Mouse (Mus musculus) forelimb bud, embryonic 11.5 days (tissue): ENCODE data around the gene Mlxip.

ENCODE experiments used
- DNase-seq: peaks from one replicate; pipeline ENCODE4 v3.0.0-alpha.2; 2012; ENCODE audit warnings: low read depth, low spot score

Mlxip gene

DNA sequence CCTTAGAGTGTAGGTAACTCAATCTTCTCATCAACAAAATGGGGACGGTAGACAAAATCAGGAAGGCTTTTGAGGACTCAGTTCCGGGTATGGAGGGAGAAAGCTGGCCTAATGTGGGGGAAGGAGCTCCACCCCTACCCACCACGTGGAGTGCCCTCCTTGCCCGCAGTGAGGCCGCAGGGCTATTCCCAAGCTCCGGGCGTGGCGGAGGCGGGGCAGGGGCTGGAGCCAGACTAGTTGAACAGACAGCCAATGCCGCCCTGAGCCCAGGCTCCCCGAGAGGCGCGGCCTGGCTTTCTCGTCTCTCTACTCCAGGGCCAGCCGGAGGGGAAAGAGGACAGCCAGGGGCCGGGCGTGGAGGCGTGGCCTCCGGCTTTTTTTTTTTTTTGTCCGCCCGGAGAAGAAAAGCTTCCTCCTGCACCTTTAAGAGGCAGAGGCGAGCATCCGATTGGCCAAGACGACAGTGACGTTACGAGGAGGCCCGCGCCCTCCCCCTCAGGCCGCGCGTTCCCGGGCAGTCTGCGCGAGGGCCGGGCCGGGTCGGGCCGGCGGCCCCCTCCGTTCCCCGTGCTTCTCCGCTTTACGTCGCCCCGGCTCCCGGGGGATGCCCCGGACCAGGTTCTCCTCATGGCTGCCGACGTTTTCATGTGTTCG is at the start of gene Mlxip:
Mlxip (plus strand) TSS at position 496 of the 654 bp plus-strand sequence.
- peak; percentile 94 for DNase-seq

- peak; percentile 43 for DNase-seq
Measured at GRCm38 (mm10) chr5:123344963-123345852, 49.4 kb upstream of the Mlxip start.

DNA sequence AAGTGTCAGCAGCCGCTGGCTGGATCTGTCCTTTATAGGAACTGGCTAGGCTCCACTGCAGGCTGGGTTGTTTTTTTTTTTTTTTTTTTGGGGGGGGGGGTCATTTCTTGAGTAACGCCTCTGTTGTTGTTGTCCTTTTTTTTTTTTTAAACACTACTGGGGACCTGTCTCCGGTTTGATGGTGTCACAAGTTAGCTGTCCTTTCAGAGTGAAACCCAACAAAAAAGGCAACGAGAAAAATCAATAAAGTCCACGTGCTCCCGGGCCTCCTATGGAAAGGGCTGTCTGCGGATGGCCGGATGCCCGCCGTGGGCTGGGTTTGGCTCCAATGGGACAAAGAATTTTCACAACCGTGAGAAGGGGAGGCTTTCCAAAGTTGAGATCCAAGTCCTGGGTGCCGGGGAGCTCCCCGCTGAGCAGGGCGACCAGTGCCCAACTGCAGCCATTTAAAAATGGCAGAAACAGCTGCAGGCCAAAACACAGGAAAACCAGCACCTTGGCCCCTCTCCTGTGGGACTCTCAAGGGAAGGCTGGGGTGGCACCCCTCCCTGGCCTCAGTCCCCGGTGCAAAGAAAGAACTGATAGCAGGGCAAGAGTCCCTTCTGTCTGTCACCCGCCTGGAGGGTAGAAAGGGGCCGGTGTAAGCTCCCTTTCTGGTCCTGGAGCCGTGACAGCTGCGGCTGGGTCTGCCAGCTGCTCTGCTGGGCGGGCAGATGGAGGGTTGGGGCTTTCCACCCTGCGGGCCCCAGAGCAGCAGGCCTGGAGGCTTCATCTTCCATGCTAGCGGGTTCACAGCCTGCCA is 48.5 kb upstream of the Mlxip start:
- DNase-seq, result peak; percentile 37

GRCm38 (mm10) chr5:123346701-123347270 is 47.8 kb upstream of the Mlxip start:
- no peak for DNase-seq

DNA sequence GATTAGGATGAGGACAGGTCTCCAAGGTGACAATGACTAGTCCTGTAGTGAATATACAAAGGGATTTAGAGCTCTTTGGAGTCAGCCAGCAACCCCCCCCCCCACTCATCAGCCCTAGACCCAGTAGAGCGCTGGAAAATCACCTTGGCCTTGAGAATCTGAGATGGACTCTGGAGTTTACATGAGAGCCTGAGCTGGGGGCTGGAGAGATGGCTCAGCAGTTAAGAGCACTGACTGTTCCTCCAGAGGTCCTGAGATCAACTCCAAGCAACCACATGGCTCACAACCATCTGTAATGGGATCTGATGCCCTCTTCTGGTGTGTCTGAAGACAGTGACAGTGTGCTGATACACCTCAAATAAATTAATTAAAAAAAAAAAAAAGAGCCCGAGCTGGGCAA is 46.6 kb upstream of the Mlxip start:
- no peak for DNase-seq

GRCm38 (mm10) chr5:123350386-123350785 is 44.2 kb upstream of the Mlxip start:
- DNase-seq, result no peak

GRCm38 (mm10) chr5:123355918-123356317 is 38.7 kb upstream of the Mlxip start:
- no peak for DNase-seq

GRCm38 (mm10) chr5:123357253-123357652 is 37.3 kb upstream of the Mlxip start:
- no peak for DNase-seq

DNA sequence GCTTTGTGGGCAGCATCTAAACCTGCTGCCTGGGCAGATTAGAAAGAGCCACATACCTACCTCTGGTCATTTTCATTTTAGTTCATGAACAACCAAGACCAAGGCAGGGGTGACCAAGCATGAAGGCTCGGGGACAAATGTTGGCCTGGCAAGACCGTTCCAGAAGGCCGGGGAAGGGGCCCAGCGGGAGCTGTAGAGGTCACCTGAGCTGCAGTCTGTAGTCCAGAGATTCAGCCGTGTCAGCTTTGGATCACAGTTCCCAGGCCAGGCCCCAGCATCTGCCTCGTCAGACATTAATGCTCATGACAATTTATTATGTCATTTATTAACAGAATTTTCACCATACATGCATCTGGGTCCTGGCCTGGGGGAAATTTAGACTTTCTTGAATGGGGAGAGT is 35.2 kb upstream of the Mlxip start:
- DNase-seq, result no peak

DNA sequence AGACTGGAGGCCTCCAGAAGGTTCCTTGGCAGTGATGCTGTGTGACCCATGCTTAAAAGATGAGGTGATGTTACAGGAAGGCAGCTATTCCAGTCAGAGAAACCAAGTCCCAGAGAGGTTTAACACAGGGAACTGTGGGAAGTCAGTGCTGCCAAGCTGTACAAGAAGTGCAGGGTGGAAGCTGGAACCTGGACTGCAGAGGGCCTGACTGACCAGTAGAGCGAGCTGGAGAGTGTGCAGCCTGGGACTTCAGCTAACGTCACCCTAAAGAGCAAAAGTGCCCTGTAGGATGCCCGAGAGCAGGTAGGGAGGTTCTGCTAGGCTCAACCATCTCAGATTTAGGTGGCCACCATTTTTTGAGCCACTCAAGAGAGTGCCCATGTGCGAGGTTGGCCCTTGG is 31.7 kb upstream of the Mlxip start:
- DNase-seq, result no peak

GRCm38 (mm10) chr5:123364302-123364971 is 30.2 kb upstream of the Mlxip start:
- DNase-seq, result no peak

GRCm38 (mm10) chr5:123368869-123369488 is 25.6 kb upstream of the Mlxip start:
- peak; percentile 59 for DNase-seq

DNA sequence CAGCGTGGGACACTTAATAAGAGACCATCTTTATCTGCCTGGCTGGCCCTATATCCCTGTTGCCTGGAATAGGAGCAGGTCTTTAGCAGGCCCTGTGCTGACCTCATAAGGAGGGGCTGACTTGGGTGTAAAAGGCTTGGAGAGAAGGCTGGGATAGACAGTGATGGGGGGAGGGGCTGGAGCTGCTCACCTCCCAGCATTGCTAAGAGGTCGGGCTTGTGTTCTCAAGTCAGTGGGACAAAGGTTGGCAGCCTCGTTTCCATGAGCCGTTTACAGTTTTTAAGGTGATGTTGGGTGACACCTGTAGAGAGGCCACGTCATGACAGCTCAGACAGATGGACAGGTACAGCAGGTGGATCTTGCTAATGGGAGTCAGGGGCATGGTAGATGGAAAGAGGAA is 24.5 kb upstream of the Mlxip start:
- DNase-seq, result no peak

- DNase-seq, result no peak
Measured at GRCm38 (mm10) chr5:123375262-123375661, 19.3 kb upstream of the Mlxip start.

- DNase-seq, result no peak
Measured at GRCm38 (mm10) chr5:123375793-123376452, 18.7 kb upstream of the Mlxip start.

GRCm38 (mm10) chr5:123376569-123376968 is 18.0 kb upstream of the Mlxip start:
- DNase-seq, result no peak

- peak; percentile 73 for DNase-seq
Measured at GRCm38 (mm10) chr5:123377120-123377955, 17.3 kb upstream of the Mlxip start.

GRCm38 (mm10) chr5:123378712-123379111 is 15.9 kb upstream of the Mlxip start:
- no peak for DNase-seq

DNA sequence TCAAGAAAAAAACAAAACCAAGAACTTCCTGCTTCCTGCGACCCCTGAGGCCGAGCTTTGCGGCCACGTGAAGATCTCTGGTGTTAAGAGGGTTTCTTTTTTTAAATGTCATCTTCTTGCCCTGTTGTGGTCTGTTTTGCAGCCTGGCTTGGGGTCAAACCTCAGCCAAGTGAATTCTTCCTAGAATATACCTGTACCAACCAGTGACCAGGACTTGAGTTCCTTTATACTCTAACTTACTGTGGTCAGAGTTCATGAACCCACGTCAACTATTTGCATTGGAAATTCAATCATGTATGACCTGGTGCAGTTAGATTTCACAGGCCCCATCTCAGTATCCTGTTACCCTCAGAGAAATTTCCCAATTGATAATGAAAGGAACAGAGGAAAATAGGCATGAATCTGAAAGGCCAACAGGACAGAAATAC is 15.1 kb upstream of the Mlxip start:
- no peak for DNase-seq
